Mouse (Mus musculus) ovary, postnatal 36 days (tissue): ENCODE results near the gene Polr3c.
"Not testable (repeated sequence)": the region's sequence is repeated elsewhere in the genome, so short reads cannot be mapped to it uniquely, and the experiment has no call there.

Experiments used
- DNase-seq: peaks from one replicate; pipeline ENCODE4 v3.0.0; 2022; ENCODE audit warnings: low spot score, mixed read lengths

Gene Polr3c

DNA sequence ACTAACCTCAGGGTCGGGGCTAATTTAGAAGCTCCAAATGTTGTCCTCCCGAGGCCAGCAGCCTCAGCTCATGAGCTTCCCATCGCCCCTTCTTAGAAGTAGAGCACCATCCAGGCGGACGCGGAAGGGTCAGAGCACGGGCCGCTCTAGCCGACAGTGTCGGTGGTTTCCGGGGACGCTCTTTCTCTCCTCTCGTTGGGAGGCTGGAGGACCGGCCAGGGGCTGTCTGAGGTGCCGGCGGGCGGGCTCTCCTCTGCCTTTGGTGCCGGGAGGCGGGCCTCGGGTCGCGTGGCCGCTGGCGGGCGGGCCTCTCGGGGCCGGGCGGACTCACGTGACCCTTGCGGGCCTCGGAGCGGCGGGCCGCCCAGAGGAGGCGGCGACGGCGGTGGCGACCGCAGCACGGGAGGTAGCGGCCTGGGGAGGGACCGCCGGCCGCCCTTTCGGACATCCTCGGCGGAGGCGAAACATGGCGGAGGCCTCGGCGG lies at the start of gene Polr3c, which contains the start of gene Rnf115:
Gene Polr3c, minus strand, starts transcription at position 286 of the 485 bp plus-strand sequence.
Gene Rnf115, plus strand, starts transcription at position 322 of the 485 bp plus-strand sequence.
- DNase-seq = peak; percentile 99

DNA sequence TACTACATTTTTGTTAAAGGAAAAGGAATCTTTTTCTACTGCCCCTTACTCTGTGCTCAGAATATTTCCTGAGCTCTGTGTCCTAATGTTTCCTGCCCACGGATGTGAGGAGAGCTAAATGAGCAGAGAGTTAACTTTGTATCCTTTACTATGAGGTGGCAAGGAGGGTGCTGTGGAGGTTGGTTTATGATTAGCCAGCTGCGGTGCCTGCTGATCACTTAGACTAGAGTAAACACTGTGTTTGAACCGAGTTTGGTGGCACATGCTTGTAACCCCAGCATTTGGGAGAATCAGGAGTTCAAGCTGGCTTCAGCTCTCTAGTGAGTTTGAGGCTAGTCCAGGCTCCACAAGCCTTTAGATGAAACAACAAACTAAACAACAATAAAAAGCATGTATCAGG lies 49.7 kb upstream of the Polr3c start:
- DNase-seq = no peak

DNA sequence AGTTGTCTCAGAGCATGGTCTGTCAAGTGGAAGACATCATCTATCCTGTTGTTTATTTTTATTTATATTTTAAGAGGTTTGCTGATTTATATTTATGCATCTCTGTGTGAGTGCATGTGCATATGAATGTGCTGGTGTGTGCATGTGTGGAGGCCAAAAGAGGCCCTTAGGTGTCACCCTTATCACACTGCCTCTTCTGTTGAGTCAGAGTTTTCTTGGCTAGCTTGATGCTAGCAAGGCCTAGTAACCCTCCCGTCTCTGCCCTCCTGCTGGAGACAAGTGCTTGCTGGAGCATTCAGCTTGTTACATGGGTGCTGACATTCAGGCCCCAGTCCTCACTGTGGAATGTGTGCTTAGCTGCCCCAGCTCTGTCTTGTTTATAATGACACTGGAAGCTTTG lies 45.5 kb upstream of the Polr3c start:
- DNase-seq = no peak

DNA sequence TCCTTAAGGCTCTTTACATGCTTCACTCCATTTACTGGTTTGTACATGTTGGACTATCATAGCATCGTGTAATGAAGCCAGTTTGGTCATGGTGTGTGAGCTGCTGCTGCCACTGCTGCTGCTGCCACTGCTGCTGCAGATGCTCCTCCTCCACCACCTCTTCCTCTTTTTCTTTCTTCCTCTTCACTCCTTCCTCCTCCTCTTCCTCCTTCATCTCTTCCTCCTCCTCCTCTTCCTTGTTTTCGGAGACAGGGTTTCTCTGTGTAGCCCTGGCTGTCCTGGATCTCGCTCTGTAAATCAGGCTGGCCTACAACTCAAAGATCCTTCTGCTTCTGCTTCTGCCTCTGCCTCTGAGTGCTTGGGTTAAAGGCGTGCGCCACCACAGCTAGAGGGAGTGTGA lies 42.5 kb upstream of the Polr3c start:
- no peak for DNase-seq

DNA sequence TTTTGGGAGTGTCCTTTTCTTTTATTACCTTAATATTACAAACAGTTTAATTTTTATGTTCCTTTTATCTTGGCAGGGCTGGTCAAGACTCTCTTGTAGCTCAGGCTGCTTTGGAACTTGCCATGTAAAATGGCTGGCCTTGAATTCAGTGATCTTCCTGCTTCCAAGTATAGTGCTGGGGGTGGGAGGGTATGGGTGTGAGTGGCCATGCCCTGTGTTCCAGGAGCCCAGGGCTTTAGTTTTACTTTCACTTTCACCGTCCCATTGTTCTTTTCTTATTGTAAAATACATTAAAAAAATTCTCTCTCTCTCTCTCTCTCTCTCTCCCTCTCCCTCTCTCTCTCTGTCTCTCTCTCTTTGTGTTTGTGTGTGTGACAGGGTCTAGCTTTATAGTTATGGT lies 37.1 kb upstream of the Polr3c start:
- no peak for DNase-seq

DNA sequence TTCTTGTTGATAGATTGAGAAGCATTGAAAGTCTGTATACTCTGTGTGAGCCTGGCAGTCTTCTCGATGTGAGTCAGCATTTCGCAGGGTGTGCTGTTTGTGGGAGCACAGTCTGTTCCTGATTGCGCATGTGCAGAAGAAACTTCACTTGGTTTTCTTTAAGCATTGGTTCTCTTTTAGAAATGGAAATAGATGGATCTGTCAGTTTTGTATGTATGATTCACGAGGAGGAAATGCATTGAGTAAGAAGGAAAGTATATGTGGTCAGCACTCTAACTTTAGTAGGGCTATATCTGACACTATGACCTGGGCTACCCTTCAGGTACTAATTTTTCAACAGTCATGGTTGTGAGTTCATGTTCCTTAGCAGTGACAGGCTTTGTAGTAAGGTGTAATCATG lies 32.3 kb upstream of the Polr3c start:
- no peak for DNase-seq

DNA sequence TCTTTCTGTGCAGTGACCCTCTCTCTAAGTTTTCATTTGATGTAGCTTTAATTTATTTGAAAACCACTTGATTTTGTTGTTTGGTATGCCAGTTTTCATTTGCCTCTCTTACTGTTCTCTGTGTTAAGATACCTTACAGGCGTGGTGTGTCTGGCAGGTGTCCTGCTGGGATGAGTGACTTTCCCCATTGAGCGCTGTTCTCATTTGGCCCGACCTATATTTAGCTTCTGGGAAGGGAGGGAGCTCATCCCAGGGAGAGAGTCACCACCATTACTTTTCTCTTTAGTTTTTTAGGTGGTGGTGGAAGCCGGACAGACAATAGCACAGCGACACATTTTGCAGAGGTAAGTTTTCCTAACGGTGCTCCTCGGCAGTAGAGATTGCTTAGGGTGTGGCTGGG lies 30.3 kb upstream of the Polr3c start:
- DNase-seq = no peak

DNA sequence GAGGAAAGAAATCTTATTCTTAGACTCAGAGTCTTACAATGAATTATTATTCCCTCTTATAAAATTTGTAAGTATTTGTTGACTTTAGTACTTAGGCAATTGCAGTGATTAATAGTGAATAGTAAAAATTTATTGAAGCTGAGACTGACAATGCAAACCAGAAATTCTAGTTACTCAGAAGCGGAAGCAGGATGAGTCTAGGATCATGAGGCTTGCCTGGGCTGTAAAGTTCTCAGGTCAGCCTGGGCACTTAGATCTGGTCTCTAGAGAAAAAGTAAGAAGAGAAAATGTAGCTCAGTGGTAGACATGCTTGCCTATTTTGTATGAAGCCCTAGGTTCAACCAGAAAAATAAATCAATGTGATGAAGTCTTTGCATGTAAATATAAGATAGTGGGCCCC lies 28.5 kb upstream of the Polr3c start:
- no peak for DNase-seq

DNA sequence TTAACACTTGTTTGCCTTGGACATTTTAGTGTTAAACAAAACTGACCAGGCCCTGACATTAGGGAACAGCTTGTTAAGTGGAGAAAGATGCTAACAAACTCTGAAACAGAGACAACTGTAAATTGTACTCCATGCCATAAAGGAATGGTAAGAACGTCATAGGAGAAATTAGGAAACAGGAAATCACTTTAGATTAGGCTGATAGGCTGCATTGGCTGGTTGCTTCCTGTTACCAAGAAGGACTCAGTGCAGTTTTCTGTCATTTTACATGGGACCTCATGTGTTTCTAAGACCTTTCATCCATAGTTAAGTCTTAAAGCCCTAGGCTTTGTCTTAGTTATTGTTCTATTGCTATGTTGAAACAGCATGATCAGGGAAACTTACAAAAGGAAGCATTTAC lies 19.4 kb upstream of the Polr3c start:
- no peak for DNase-seq

DNA sequence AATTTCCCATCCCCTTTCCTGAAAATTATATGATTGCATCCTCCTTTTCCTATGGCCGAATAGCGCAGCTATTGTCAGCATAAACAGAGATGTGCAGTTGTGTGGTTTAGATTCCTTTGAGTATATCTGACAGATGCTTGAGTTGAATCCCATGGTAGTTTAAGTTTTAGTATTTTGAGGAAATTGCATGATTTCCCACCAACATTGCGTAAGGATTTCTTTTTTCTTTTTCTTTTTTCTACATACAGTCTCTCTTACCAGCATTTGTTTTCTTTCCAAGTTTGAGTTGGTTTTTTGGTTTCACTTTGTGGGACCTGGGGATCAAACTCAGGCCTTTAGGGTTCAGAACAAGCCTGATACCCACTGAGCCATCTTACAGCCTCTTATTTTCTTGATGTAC lies 16.9 kb upstream of the Polr3c start:
- DNase-seq = no peak

DNA sequence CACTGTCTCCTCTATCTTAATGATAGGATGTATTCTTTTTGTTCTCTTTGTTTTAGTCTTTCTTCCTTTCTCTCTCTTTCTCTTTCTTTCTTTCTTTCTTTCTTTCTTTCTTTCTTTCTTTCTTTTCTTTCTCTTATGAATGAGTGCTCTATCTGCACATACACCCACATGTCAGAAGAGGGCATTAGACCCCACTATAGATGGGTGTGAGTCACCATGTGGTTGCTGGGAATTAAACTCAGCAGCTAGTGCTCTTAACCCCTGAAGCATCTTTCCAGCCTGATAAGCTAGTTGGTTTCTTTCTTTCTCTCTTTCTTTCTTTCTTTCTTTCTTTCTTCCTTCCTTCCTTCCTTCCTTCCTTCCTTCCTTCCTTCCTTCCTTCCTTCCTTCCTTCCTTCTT lies 12.9 kb upstream of the Polr3c start:
- not testable (repeated sequence) for DNase-seq

DNA sequence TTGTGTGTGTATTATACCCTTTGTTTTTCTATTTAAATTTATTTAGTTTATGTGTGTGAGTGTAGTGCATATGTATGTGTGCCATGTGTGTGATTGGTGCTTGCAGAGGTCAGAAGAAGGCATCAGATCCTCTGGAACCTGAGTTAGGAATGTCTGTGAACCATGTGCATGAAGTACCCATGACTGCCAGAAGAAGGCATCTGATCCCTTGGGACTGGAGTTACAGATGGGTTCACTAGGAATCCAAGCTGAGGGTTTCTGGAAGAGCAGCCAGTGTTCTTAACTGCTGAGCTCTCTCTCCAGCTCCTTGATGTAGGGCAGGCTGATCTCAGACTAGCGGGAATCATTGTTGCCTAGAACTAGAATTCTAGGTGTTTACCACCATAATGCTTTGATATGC lies 10.6 kb upstream of the Polr3c start:
- no peak for DNase-seq

DNA sequence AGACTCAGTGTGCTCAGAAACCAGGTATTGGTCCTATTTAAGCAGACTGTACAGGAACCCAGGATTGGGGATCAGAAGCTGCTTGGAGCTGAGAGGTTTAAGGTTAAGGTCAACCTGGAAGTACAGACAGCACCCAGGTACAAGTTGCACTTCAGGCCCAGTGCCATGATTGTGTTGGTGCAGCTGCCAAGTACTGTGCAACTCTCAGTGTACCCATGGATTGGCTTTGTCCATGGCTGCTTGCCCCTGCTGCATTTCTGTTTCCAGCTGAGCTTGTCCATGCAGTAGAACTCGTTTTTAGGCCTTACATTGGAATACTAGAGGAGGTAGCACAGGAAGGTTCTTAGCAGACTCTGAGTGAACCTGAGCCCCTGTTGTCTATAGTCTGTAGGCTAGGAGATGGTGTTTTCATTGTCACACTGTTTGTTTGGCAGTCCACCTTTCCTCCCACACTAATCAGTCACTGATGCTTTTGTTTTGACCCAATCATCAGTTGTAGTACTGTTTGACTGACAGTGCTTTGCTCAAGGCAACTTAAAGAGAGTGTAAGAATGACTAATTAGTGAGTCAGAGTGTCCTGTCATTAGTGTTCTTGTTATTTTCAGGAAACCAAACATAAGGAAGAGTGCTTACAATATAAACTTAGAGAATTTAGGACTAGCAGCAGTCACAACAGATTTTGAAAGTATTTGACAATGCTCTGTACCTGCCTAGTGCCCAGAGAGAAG lies 9.7 kb upstream of the Polr3c start:
- no peak for DNase-seq

DNA sequence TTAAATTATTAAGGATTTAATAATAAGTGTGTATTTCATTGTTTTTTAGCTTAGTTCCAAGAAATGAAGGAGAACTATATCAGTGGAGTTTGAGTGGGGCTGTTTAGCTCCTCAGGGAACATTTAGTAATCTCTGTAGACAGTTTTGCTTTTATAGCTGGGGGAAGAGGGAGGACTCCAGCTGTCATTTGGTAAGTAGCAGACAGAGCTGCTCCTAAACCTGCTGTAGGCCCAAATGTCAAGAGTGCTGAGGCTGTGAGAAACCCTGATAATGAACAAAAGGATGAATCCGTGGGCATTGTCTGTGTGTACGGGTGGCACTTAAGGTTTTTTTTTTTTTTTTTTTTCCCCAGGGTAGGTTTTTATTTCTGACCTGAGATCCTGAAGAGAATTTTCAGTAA lies 7.8 kb upstream of the Polr3c start:
- DNase-seq = no peak

DNA sequence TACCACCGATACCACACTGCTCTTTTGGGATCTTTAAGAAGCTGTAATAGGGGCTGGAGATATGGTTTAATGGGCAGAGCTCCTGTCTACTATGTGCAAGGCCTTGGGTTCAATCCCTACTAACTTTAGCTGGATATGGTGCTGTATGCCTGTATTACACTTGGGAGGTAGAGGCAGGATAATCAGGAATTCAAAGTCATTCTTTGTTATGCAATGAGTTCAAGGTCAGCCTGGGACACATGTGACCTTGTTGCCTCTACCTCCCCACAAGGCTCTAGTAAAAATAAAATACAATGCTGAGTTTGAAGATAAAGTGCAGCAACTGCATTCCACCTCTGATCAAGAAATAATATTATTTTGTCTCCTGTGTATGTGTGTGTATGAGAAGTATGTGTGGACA lies 6.6 kb upstream of the Polr3c start:
- DNase-seq = no peak

DNA sequence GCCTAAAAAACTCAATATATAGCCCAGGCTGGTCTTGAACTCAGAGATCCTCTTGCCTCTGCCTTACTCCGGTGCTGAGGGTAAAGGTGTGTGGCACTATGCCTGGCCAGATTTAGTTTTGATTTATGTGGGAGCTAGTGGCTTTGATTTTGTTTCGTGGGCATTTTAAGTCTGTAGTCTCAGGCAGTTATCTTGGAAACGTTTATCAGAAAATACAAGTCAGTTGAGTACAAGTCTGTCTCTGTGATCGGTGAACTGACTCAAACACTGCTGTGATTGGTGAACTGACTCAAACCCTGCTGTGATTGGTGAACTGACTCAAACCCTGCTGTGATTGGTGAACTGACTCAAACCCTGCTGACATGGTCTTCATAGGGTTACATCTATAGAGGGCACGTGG lies 3.4 kb upstream of the Polr3c start:
- DNase-seq = no peak

DNA sequence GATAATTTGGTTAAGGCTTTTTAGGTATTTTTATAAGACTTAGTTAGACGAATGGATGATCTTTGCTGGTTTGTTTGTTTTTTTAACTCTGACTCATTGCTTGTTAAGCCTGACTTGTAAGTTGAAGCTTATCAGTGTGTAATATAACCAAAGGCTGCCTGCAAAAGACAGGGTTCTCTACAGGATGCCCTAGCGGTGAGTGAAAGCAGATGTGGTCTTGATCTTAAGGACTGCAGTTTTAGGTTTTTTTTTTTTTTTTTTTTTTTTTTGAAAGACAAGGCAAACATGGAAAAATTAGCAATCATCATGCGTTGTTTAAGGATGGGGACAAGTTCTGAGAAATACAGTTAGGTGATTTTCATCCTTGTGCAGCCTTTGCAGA lies 2.0 kb upstream of the Polr3c start:
- DNase-seq = no peak

DNA sequence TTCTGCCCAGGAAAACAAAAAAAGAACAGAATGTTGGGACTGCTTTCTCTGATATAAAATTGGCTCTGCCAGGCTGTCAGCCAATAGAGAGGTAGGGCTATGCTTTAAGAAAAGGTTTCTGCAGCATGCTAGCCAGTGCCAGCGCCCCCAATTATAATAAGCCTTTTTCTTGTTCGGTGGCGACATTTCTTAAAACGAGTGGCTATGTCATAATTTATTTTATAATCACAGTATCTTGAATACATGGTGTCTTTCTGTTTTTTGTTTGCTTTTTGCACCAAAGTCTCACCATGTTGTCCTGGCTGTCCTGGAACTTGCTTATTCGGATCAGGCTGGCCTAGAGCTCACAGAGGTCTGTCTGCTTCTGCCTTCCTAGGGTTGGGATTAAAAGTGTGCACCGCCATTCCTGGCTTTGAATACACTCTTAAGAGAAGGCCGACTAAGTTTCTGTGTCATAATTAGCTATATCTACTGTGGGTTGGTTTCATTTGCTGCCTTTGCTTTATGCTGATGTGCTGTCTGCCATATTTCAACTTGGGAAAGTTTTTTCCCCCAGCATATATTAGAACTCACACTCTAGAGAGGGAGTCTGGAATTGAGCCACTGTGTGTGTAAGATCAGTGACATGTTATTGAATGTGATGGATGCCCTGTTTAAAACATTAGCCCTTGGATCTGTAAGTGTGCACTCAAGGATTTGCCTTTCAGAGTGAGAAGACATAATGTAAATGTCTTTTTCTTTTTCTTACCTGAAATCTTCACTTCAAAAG lies 1.4 kb upstream of the Polr3c start:
- no peak for DNase-seq

DNA sequence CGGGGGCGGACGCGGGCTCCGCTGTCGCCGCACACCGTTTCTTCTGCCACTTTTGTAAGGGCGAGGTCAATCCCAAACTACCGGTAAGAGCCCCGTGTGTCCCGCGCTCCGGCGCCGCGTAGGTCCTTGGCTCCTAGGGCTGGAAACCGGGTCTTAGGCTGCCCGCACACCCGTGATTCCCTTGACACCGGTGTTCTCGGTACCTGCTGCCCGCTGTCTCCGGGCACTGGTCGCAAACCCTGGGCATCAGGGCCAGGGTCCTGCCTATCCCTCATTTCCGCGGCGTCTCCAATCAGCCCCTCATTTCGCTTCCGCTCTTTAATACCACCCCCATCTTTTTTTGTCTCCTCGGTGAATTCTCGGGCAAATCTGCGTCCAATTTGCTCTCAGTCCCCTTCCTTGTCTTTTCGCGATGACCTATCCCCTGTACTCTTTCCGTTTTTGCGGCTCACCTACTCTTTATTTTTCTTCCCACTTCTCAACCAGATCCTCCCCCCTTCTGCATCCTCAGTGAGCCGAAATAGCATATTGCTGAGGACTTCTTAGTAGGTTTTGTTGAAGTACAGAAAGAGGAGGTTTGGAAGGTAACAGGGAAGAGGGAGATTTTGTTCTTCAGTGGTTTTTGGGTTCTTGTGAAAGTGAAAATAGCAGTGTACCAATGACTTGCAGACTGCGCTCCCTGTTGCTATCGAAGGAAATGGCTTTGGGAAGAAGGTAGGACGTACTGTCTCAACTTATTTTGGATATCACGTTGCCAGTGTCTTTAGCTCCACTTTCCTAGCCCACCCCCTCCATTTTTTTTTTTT lies 603 bp upstream of the Polr3c start:
- no peak for DNase-seq

DNA sequence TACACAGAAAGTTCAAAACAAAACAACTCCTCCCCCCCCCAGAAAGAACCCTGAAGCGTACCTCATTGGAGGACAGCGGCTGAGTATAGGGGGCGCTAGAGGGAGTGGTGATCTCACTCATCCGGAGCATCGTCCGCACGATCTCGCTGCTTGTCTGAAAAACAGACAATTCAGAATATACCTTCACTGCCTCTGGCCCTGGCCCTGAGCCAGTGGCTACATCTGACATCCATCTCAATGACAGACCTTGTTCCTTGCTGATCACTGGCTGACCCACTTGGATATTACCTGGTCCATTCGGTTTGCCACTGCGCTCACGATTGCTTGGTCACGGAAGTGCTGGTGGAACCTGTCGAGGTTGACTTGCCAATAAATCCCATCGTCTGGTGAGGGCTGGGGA lies 8.3 kb downstream of the Polr3c start:
- DNase-seq = no peak

DNA sequence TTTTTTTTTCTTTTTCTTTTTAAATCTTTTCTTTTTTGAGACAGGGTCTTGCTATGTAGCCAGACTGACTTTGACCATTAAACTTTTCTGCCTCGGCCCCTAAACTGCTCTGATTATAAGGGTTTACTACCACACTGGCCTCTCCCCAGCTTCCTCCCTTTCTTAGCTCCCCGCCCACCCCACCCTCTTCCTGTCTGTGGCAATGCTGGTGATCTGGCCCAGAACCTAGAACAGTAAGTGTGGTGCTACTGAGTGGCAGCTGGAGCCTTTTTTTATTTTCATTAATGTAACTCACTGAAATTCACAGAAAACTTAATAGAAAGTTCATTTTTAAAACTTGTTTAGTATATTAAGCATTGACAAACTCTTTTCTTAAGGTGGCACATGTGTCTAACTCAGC lies 11.6 kb downstream of the Polr3c start:
- DNase-seq = no peak

DNA sequence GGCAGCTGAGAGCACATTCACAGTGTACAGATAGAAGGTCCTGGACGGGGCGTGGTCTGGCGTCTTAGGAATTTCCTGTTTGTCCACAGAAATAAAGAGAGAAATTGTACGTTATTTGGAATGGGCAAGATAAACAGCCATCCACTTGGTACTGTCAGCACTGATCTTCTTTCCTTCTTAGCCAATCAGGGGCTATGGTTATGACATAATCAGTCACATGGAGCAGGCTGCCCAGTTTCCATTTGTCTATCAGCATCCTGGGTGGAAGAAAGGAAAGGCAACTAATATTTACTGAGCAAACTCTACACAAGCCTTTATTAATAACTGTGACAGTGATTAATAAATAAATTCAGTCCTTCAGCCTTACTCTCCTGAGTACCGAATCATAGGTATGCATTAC lies 13.1 kb downstream of the Polr3c start:
- DNase-seq = no peak

DNA sequence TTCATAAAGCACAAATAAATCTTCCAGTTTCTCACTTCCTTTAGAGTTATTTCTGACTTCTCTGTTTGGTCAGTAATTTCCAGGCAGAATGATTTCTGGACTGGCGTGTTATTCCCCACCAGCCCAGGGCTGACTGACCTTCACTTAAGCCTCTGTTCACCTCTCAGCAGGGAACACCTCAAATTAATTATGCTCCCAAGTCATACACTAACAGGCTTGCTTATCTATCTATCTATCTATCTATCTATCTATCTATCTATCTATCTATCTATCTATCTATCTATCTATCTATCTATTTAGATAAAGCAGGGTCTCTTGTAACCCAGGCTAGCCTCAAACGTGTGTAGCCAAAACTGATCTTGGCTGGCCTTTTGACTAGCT lies 18.8 kb downstream of the Polr3c start:
- DNase-seq = no peak
